ENCODE assay signal across 23 mouse cellular contexts in genomic region chr10:22821709-22822108, GRCm38 (mm10). TPM values are rescaled to one million over a fixed set of nuclear protein-coding genes. Genes with fewer than 3 reads are reported as not detected.
DNase-seq lines count a peak whose midpoint lies in the region; ATAC-seq and TF ChIP-seq lines count a peak whose summit lies in the region.
"Had no signal": no experiment of that assay in that cellular context is flagged by ENCODE, and none has a peak within 500 bp of the region (broad histone marks: within the 10 kb centered on the region; RNA-seq: fewer than 3 reads in every experiment).

No protein-coding gene starts in this region.

- peak; percentile 61 for ATAC-seq in kidney, embryonic 15.5 days (replicated peaks; ENCODE audit: low FRiP score)
- no peak for ATAC-seq in midbrain, embryonic 11.5 days (ENCODE audit: low FRiP score)
- ATAC-seq in stomach, postnatal 0 days (ENCODE audit: low FRiP score, low TSS enrichment): no peak
- ATAC-seq in forebrain, postnatal 0 days: no peak
- ATAC-seq: forebrain, embryonic 16.5 days; inflammation-experienced regulatory T-cells, adult 6 months; midbrain, embryonic 15.5 days had no signal

- H3K4me1 ChIP-seq in kidney, embryonic 15.5 days: peaks cover 35% of the 10 kb centered on the region
- H3K4me1 ChIP-seq in midbrain, embryonic 11.5 days (ENCODE audit: control insufficient read depth, insufficient read depth, low read length): peaks cover 5% of the 10 kb centered on the region
- peaks cover 16% of the 10 kb centered on the region for H3K4me1 ChIP-seq in midbrain, embryonic 10.5 days
- no peaks in the 10 kb centered on the region for H3K4me1 ChIP-seq in stomach, postnatal 0 days (replicated peaks; ENCODE audit: control insufficient read depth, insufficient read depth)
- no peaks in the 10 kb centered on the region for H3K4me1 ChIP-seq in forebrain, postnatal 0 days (ENCODE audit: insufficient read depth)
- H3K4me1 ChIP-seq: liver, embryonic 13.5 days had no signal

- no peaks in the 10 kb centered on the region for H3K36me3 ChIP-seq in kidney, embryonic 15.5 days
- no peaks in the 10 kb centered on the region for H3K36me3 ChIP-seq in midbrain, embryonic 11.5 days (ENCODE audit: control insufficient read depth, insufficient read depth, low read length)
- H3K36me3 ChIP-seq in midbrain, embryonic 10.5 days: no peaks in the 10 kb centered on the region
- H3K36me3 ChIP-seq in stomach, postnatal 0 days (ENCODE audit: control insufficient read depth, insufficient read depth, low read length): no peaks in the 10 kb centered on the region
- no peaks in the 10 kb centered on the region for H3K36me3 ChIP-seq in forebrain, postnatal 0 days (ENCODE audit: insufficient read depth)
- H3K36me3 ChIP-seq: heart, embryonic 15.5 days; hindbrain, embryonic 12.5 days; limb, embryonic 12.5 days; liver, embryonic 13.5 days; midbrain, embryonic 15.5 days had no signal

- H3K27ac ChIP-seq in kidney, embryonic 15.5 days: peak overlapping the region; percentile 94
- H3K27ac ChIP-seq in midbrain, embryonic 11.5 days (ENCODE audit: low read depth, low read length): no peak overlapping the region
- no peak overlapping the region for H3K27ac ChIP-seq in midbrain, embryonic 10.5 days (replicated peaks)
- peak overlapping the region; percentile 56 for H3K27ac ChIP-seq in stomach, postnatal 0 days (replicated peaks)
- no peak overlapping the region for H3K27ac ChIP-seq in forebrain, postnatal 0 days (ENCODE audit: low read depth, low read length)
- H3K27ac ChIP-seq: heart, embryonic 15.5 days; hindbrain, embryonic 12.5 days; left cerebral cortex, adult 2 months; limb, embryonic 12.5 days; liver, embryonic 13.5 days; macrophage; midbrain, embryonic 15.5 days had no signal

- no peak for TF ChIP-seq CTCF in stomach, postnatal 0 days (IDR thresholded peaks at IDR 0.05; ENCODE audit: low read depth)
- TF ChIP-seq CTCF in forebrain, postnatal 0 days (IDR thresholded peaks at IDR 0.05; ENCODE audit: low read depth): no peak

- no peak overlapping the region for H3K9ac ChIP-seq in kidney, embryonic 15.5 days
- no peak overlapping the region for H3K9ac ChIP-seq in midbrain, embryonic 11.5 days (ENCODE audit: low read length)
- H3K9ac ChIP-seq in stomach, postnatal 0 days (ENCODE audit: low read length): no peak overlapping the region
- no peak overlapping the region for H3K9ac ChIP-seq in forebrain, postnatal 0 days
- H3K9ac ChIP-seq: heart, embryonic 15.5 days; hindbrain, embryonic 12.5 days; limb, embryonic 12.5 days; liver, embryonic 13.5 days; midbrain, embryonic 15.5 days had no signal

- peaks cover 9% of the 10 kb centered on the region; the same call in 1 of the 2 replicates for H3K27me3 ChIP-seq in kidney, embryonic 15.5 days
- peaks cover 66% of the 10 kb centered on the region for H3K27me3 ChIP-seq in midbrain, embryonic 11.5 days (ENCODE audit: control insufficient read depth, insufficient read depth, low read length)
- H3K27me3 ChIP-seq in midbrain, embryonic 10.5 days (ENCODE audit: low read depth, poor library complexity, severe bottlenecking): peaks cover 99% of the 10 kb centered on the region
- H3K27me3 ChIP-seq in stomach, postnatal 0 days (ENCODE audit: control insufficient read depth, insufficient read depth, low read length): 0 out of 2 replicates have a peak, but pooled peaks cover 4% of the 10 kb centered on the region
- peaks cover 66% of the 10 kb centered on the region for H3K27me3 ChIP-seq in forebrain, postnatal 0 days (ENCODE audit: insufficient read depth, low read length)

- no peaks in the 10 kb centered on the region for H3K9me3 ChIP-seq in kidney, embryonic 15.5 days (replicated peaks)
- H3K9me3 ChIP-seq in midbrain, embryonic 11.5 days (ENCODE audit: control insufficient read depth, low read length): no peaks in the 10 kb centered on the region
- no peaks in the 10 kb centered on the region for H3K9me3 ChIP-seq in midbrain, embryonic 10.5 days (replicated peaks)
- H3K9me3 ChIP-seq in stomach, postnatal 0 days (ENCODE audit: control insufficient read depth, low read length): no peaks in the 10 kb centered on the region
- no peaks in the 10 kb centered on the region for H3K9me3 ChIP-seq in forebrain, postnatal 0 days (ENCODE audit: low read length)
- H3K9me3 ChIP-seq: heart, embryonic 15.5 days; hindbrain, embryonic 12.5 days; limb, embryonic 12.5 days; liver, embryonic 13.5 days; midbrain, embryonic 15.5 days had no signal

- WGBS in kidney, embryonic 15.5 days: 8% methylated on average over 5 of the region's 5 CpGs
- WGBS in midbrain, embryonic 11.5 days: 4% methylated on average over 5 of the region's 5 CpGs
- 4% methylated on average over 5 of the region's 5 CpGs for WGBS in midbrain, embryonic 10.5 days
- 23% methylated on average over 5 of the region's 5 CpGs for WGBS in stomach, postnatal 0 days
- WGBS in forebrain, postnatal 0 days: 4% methylated on average over 5 of the region's 5 CpGs

- no peak overlapping the region; the same call in 1 of the 2 replicates for H3K4me3 ChIP-seq in kidney, embryonic 15.5 days (replicated peaks)
- no peak overlapping the region for H3K4me3 ChIP-seq in midbrain, embryonic 11.5 days (ENCODE audit: low read depth, low read length)
- H3K4me3 ChIP-seq in midbrain, embryonic 10.5 days: no peak overlapping the region
- H3K4me3 ChIP-seq in stomach, postnatal 0 days (ENCODE audit: low read depth, low read length): no peak overlapping the region
- H3K4me3 ChIP-seq in forebrain, postnatal 0 days (ENCODE audit: low read depth, low read length): no peak overlapping the region
- H3K4me3 ChIP-seq: heart, embryonic 15.5 days; hindbrain, embryonic 12.5 days; left cerebral cortex, adult 2 months; limb, embryonic 12.5 days; liver, embryonic 13.5 days; midbrain, embryonic 15.5 days had no signal

- DNase-seq in kidney, postnatal 10 days: no peak
- DNase-seq in midbrain, embryonic 11.5 days (ENCODE audit: low spot score, missing footprints): peak; percentile 90
- no peak for DNase-seq in midbrain, embryonic 10.5 days (ENCODE audit: low spot score)
- DNase-seq in mesoderm, embryonic 11.5 days (ENCODE audit: low read depth, low spot score): peak; percentile 37
- no peak for DNase-seq in stomach, postnatal 0 days (ENCODE audit: low spot score)
- no peak for DNase-seq in forebrain, postnatal 0 days
- DNase-seq: adrenal gland, postnatal 36 days; cerebellum, adult 9-11 months; liver, embryonic 13.5 days; spleen, adult 18-20 months; thymus, postnatal 36 days had no signal

- H3K4me2 ChIP-seq in kidney, embryonic 15.5 days: peak overlapping the region; percentile 56
- H3K4me2 ChIP-seq in midbrain, embryonic 11.5 days: no peak overlapping the region
- peak overlapping the region; percentile 40 for H3K4me2 ChIP-seq in stomach, postnatal 0 days (replicated peaks; ENCODE audit: low read depth)
- no peak overlapping the region for H3K4me2 ChIP-seq in forebrain, postnatal 0 days (ENCODE audit: low read depth)
- H3K4me2 ChIP-seq: heart, embryonic 15.5 days; hindbrain, embryonic 12.5 days; limb, embryonic 12.5 days; liver, embryonic 13.5 days; midbrain, embryonic 15.5 days had no signal

- no peak for TF ChIP-seq EP300 in stomach, postnatal 0 days (optimal IDR thresholded peaks at IDR 0.05)

RNA-seq across cellular contexts. Expression of gene Tcf21, which starts 1.7 kb away (rescaled TPM):
- 325 and 329 TPM in 2 replicates for polyA plus RNA-seq in kidney, embryonic 15.5 days (2015; fragmentation: Nextera tagmentation; extraction: Ambion mirVana)
- polyA plus RNA-seq in midbrain, embryonic 11.5 days (2014; fragmentation: Nextera tagmentation; extraction: Ambion mirVana): 0.11 TPM in 1 of 2 replicates, not detected in the other
- polyA plus RNA-seq in midbrain, embryonic 10.5 days (2016; fragmentation: Nextera tagmentation; extraction: Ambion mirVana): not detected in 2 replicates
- polyA plus RNA-seq in stomach, postnatal 0 days (2015; fragmentation: Nextera tagmentation; extraction: Ambion mirVana): 95.3 and 95.5 TPM in 2 replicates
- not detected in 2 replicates for total RNA-seq in forebrain, postnatal 0 days (2014; rRNA removed)
- 0.21 and 0.24 TPM in 2 replicates for polyA plus RNA-seq in forebrain, postnatal 0 days (2015; fragmentation: Nextera tagmentation; extraction: Ambion mirVana)
- total RNA-seq: ES-E14; gastrocnemius, adult 18-20 months; left cerebral cortex, adult 2 months; neutrophil, adult 5-6 weeks had no signal
- polyA plus RNA-seq: macrophage had no signal

Comparison
In these comparisons a context has a peak if more than half of its experiments do, and no peak if none do; other contexts are left out.
1. DNase-seq: peak in midbrain, embryonic 11.5 days (single experiment) and mesoderm, embryonic 11.5 days (single experiment); none in kidney, postnatal 10 days (single experiment), midbrain, embryonic 10.5 days (single experiment), stomach, postnatal 0 days (single experiment) and forebrain, postnatal 0 days (single experiment).
2. H3K27ac ChIP-seq: peak in kidney, embryonic 15.5 days (single experiment) and stomach, postnatal 0 days (single experiment); none in midbrain, embryonic 11.5 days (single experiment), midbrain, embryonic 10.5 days (single experiment) and forebrain, postnatal 0 days (single experiment).
3. H3K4me2 ChIP-seq: peak in kidney, embryonic 15.5 days (single experiment) and stomach, postnatal 0 days (single experiment); none in midbrain, embryonic 11.5 days (single experiment) and forebrain, postnatal 0 days (single experiment).
4. RNA of gene Tcf21, which starts 1.7 kb away (polyA plus RNA-seq): 325 to 329 TPM in kidney, embryonic 15.5 days and 95.3 to 95.5 TPM in stomach, postnatal 0 days; 0.21 to 0.24 TPM in forebrain, postnatal 0 days, 0.11 TPM in midbrain, embryonic 11.5 days and not detected in midbrain, embryonic 10.5 days; every median in the first group is over 10 times any median in the second.